Mouse (Mus musculus): ENCODE measurements around the gene Ppan.

Gene Ppan

GRCm38 (mm10) chr9:20887704-20888385 lies at the start of gene Ppan:
Ppan (plus strand) TSS chr9:20888175.
- peak; percentile 86 to 89 for DNase-seq (ENCODE audit: low read depth in 1 of 2, low spot score in 2 of 2)

DNA sequence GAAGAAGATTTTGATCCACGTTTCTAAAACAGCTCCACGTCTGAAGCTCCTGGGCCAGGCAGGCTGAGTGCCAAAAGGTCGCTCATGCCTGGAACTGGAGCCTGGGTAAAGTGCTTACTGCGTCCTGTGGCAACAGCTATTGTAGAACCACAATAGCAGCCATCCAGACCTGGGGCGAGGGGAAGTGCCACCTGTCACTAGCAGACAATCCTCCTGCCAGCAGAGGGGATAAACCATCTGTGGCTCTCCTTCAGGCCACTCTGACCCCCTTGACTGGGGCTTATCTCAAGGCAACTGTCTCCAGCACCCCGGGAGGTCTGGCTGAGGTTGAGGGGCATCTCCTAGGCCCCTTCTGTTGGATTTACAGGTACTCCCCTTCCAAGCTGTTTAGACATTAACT lies 49.0 kb upstream of the Ppan start:
- no peak for DNase-seq (ENCODE audit: low read depth in 1 of 2, low spot score in 2 of 2)

DNA sequence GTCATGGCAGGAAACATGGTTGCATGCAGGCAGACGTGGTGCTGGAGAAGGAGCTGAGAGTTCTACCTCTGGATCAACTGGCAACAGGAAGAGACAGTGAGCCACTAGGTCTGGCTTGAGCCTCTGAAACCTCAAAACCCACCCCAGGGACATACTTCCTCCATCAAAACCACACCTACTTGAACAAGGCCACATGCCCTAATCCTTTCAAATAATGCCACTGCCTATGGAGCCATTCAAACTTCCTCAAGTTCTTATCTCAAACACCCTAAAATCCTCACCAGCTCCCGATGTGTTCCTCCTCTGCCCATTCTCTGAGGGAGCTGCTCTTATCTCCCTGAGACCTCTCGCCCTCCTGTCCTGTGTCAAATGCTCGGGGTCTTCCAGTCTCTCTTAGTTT lies 45.8 kb upstream of the Ppan start:
- no peak for DNase-seq (ENCODE audit: low read depth in 1 of 2, low spot score in 2 of 2)

GRCm38 (mm10) chr9:20842670-20843069 lies 45.3 kb upstream of the Ppan start:
- DNase-seq (ENCODE audit: low read depth in 1 of 2, low spot score in 2 of 2), result no peak

DNA sequence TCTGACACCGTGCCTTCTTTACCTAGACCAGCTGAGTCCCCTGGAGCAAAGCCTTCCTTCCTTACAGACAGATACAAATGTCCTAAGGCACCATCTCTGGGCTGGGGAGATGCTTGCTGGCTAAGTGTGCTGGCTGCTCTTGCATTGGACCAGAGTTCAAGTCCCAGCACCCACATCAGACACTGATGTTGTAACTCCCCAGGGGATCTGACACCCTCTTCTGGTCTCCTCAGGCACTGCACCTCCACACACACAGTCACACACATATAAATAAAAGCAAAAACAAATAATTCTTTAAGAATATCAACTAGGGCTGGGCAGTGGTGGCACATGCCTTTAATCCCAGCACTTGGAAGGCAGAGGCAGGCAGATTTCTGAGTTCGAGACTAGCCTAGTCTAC lies 37.8 kb upstream of the Ppan start:
- no peak for DNase-seq (ENCODE audit: low read depth in 1 of 2, low spot score in 2 of 2)

DNA sequence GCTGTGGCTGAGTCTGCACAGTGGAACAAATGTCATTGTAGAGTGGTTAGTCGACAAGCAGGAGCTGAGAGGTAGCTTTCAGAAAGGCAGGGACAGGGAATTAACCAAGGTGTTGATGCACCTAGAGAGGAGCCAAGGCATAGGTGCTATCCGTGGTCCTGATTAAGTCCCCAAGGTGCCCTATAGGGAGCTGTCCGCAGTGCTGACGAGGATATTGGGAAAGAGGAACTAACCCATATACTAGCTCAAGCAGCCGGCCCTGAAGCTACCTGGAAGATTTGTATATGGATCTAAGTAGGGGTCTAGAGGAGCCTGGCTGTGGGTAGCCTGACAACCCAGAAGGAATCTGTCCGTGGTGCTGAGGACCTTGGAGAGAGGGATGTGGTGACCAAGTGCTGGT lies 30.8 kb upstream of the Ppan start:
- peak in 1 of 2 experiments; percentile 26 for DNase-seq (ENCODE audit: low read depth in 1 of 2, low spot score in 2 of 2)

- DNase-seq (ENCODE audit: low read depth in 1 of 2, low spot score in 2 of 2), result no peak
Measured at GRCm38 (mm10) chr9:20859926-20860325, 28.0 kb upstream of the Ppan start.

- DNase-seq (ENCODE audit: low read depth in 1 of 2, low spot score in 2 of 2), result no peak
Measured at GRCm38 (mm10) chr9:20861821-20862220, 26.2 kb upstream of the Ppan start.

GRCm38 (mm10) chr9:20862225-20862624 lies 25.8 kb upstream of the Ppan start:
- DNase-seq (ENCODE audit: low read depth in 1 of 2, low spot score in 2 of 2), result no peak

- DNase-seq (ENCODE audit: low read depth in 1 of 2, low spot score in 2 of 2), result no peak
Measured at GRCm38 (mm10) chr9:20866879-20867278, 21.1 kb upstream of the Ppan start.

GRCm38 (mm10) chr9:20868448-20869001 lies 19.4 kb upstream of the Ppan start, which contains the start of gene A230050P20Rik:
A230050P20Rik (plus strand) TSS chr9:20868642.
- no peak for DNase-seq (ENCODE audit: low read depth in 1 of 2, low spot score in 2 of 2)

GRCm38 (mm10) chr9:20869246-20869645 lies 18.7 kb upstream of the Ppan start:
- no peak for DNase-seq (ENCODE audit: low read depth in 1 of 2, low spot score in 2 of 2)

GRCm38 (mm10) chr9:20870211-20871173 lies 17.5 kb upstream of the Ppan start:
- DNase-seq (ENCODE audit: low read depth in 1 of 2, low spot score in 2 of 2), result no peak

- DNase-seq (ENCODE audit: low read depth in 1 of 2, low spot score in 2 of 2), result no peak
Measured at GRCm38 (mm10) chr9:20872991-20873390, 15.0 kb upstream of the Ppan start.

- no peak for DNase-seq (ENCODE audit: low read depth in 1 of 2, low spot score in 2 of 2)
Measured at GRCm38 (mm10) chr9:20873521-20873920, 14.5 kb upstream of the Ppan start.

- no peak for DNase-seq (ENCODE audit: low read depth in 1 of 2, low spot score in 2 of 2)
Measured at GRCm38 (mm10) chr9:20875021-20875790, 12.8 kb upstream of the Ppan start.

- no peak for DNase-seq (ENCODE audit: low read depth in 1 of 2, low spot score in 2 of 2)
Measured at GRCm38 (mm10) chr9:20876318-20877117, 11.5 kb upstream of the Ppan start.

GRCm38 (mm10) chr9:20877118-20878040 lies 10.6 kb upstream of the Ppan start:
- no peak for DNase-seq (ENCODE audit: low read depth in 1 of 2, low spot score in 2 of 2)

GRCm38 (mm10) chr9:20878041-20878709 lies 9.8 kb upstream of the Ppan start:
- DNase-seq (ENCODE audit: low read depth in 1 of 2, low spot score in 2 of 2), result peak; percentile 99

All from monocyte, adult 2 months (primary cell).